Mouse (Mus musculus) c-Kit-positive CD71-positive TER-119-positive erythroid progenitor cells, embryonic 14.5 days (primary cell): ENCODE results near the gene Pde4d.

ENCODE experiments used
- DNase-seq: peaks from one replicate; pipeline ENCODE4 v3.0.0-alpha.2; 2013; ENCODE audit warnings: low spot score

Gene Pde4d

DNA sequence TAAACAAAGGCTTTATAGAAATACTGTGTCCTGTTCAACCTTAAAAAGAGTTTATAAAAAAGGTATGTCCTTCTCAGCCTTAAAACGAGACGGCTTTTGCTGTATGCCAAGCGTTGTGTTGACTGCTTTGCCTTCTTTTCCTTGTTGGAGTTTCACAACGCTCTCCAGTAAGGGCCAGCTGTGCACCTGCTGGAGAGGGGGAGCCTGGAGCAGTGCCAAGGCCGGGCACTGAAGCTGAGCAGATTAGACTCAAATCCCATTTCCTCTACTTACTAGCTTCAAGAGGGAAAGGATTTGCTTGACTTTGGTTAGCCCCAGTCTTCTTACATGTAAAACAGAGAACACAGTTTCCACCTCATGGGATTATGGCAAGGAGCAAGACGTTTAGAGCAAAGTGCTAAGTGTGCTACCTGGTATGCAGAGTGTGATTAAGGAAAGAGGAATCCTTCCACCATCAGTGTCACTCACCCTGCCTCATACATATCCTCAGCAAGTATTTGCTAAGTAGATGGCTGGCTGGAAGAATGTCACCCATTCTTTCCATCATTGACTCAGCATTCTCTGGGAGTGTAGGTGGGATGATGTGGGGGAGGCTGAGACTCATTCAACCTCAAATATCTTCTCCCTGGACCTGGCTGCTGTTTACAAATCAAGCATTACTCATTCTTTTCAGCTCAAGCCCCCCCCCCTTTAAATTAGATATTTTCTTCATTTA is 149.6 kb downstream of the Pde4d start:
- DNase-seq: no peak

DNA sequence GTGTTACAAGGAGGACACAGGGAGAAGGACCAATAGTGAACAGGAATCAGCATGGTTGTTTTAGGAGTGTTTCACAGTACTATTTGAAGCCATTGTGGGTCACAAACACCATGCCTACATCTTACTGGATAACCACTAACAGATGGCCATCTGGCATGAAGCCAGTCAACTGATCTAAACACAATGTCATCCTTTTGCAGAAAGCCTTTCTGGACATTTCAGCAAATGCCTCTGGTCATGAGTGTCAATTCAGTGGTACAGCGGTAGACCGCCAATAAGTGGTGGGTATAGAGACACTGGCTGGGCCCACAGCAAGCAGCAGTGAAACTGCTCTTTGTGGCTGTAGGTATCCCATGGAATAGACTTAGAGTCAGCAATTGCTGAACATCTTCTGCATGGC is 151.3 kb downstream of the Pde4d start:
- DNase-seq: no peak

DNA sequence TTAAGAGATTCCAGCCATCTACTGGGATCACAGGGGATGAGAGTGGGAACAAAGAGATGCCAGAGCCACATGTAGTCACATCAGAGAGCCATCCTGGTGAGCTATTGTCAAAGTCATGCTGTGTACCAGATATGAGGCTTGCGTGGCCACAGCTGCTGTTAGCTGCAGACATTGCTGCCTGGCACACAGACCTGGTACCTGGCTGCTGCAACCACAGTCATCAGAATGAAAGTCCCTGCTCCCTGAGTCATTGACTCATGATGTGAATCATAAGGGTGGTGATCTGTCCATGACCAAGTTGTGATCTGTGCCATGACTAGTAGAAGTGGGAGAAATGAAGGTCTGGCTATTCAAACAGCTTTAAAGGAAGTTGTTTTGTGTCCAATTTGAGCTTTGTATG is 153.8 kb downstream of the Pde4d start:
- DNase-seq: no peak

DNA sequence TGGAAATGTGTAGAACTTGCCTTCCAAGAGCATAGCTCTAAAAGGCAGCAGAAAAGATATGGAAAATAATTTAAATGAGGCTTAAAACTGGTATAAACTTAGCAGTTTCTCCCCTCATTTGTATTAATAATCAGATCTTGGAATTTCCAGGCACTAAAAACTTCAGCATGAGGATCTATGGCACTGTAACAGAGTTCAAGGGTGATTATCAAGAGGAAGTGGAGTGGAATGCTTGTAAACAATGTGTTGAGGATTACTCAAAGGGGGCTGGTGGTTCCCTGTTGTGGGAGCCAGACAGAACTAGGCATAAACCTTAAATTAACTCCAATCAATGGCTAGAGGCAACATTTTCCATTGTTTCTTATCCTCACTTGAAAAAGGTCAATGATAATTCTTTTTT is 154.5 kb downstream of the Pde4d start:
- DNase-seq: no peak

DNA sequence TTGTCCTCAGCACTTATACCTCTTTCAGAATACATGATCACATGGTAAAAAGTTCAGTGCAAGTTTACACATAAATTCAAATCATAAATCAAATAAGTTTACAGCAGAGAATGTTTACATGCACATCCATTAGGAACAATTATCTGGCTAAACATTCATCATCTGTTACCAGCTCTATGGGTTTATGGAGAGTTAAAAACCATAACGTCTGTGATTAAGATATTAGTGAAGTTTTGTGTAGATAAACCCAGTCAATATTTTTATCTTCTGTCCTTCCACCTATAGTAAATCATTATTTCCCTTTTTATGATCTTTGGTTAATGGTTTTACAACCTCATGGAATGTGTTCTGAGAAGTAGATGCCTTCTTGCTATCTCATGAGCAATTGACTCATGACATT is 168.5 kb downstream of the Pde4d start:
- DNase-seq: no peak

DNA sequence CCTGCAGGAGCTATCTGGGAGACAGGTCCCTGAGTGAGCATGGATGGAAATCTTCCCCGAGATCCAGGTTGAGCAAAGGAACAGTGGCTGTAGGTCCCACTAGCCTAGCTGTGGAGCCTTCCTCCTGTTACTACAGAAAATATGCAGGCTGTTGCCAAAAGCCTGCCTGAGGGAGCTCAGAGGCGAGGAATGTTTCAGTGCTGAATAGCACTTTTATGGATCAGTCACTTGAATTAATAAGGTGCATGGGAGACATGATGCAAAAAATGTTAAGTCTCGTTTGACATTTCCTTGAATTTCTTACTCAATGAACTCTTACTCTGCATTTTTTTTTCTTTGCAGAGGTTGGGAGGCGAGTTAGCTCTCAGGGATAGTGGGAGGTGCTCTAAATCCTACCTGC is 172.9 kb downstream of the Pde4d start:
- DNase-seq: no peak

DNA sequence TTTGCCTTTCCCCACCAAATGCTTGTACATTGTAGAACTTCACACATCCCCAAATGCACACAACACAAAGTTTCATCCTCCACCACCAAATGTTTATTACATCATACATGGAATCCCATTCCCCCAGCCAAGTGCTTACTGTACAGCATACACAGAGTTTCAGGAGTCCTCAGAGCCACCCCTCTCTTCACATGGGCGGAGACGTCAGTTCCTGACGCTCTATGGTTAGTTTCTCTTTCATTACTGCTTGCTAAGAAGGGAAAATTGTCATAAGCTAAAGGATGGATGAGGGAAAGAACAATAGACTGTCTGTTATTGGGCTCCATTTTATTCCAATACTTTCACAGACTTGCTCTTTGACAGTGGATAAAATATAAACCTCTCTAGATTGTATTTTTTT is 174.2 kb downstream of the Pde4d start:
- no peak for DNase-seq

DNA sequence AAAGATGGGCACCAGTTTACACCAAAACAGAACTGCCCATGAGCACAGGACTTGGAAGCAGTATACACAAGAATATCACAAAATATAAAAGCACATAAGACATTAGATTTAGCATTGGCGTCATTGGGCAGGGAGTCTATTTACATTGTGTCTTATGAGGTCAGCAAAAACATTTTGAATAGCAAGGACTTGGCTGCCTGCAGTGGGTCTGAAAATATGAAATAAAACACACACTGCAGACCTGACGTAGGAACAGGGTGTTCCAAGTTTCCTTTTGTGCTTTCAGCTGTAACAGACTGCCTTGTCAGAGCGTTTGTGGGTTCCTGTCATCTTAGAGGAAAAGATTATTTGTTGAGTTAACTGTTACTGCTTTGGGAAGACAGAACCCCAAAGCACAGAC is 176.4 kb downstream of the Pde4d start:
- no peak for DNase-seq

DNA sequence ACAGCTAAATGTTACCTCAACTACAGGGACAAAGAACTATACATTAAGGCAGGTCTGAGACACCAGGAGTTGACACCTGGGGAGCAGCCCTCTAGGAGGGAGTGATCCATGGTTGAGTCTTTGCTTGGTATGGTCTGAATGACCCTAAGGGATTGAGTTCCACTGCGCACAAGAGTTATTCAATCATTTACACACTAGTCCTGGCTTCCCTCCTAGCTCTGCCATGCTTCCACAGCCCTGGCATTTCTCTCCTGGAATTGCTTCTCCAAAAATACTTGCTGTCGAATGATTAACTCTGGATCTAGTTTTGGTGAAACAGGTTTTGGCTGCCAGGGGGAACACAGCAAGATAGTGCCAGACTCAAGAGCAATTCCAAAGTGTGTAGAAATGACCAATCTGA is 178.8 kb downstream of the Pde4d start:
- DNase-seq: no peak

DNA sequence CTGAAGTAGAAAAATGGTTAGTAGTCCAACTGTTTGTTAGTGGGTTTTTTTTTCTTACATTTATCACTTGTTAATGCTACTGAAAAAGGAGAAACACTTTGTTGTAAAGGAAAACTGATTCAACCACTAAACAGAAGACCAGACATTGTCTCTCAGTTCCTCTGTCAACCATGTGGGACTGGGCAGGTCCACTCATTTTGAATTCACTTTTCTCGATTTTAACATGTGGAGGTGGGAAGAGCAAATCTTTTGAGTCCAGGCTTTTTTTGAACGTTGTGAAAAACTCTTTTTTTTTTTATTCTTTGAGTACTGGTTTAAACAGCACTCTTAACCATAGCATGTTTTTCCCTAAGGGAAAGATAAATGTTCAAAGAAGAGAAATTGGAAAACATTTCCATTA is 180.8 kb downstream of the Pde4d start:
- DNase-seq: no peak

DNA sequence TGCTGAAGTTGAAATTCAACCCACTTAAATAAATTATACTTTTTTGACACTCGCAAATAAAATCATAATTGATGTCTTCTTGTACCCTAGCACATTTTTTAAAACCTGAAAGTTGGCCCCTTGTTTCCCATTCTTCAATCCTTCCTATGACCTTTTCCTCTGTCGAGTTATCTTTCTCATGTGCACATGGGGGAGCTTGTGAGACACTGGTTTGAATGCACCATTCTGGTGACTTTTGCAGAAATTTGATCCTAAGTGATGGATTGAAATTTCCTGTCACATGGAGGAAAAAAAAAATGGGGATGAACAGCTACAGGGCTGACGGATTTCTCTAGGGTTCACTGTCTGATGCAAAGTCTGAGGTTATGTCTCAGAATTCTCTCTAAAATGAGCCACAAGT is 181.5 kb downstream of the Pde4d start:
- DNase-seq: no peak

DNA sequence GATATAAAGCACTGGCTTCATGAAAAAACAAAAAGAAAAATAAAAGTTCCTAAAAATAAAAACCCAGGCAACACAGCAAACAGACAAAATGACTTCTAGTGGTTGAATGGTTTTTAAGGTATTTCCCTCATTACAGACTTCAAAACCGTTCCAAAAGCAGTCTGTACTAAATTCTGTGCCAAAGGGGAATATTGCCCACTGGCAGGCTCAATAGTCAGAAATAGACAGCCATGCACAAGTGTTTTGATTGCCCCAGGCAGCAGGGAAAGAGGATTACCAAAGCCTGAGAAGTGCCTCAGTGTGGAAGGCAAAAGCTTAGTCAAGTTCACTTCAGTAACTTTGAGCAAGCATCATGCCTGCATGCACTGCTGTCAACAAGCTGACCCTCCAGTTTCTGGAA is 186.8 kb downstream of the Pde4d start:
- no peak for DNase-seq

DNA sequence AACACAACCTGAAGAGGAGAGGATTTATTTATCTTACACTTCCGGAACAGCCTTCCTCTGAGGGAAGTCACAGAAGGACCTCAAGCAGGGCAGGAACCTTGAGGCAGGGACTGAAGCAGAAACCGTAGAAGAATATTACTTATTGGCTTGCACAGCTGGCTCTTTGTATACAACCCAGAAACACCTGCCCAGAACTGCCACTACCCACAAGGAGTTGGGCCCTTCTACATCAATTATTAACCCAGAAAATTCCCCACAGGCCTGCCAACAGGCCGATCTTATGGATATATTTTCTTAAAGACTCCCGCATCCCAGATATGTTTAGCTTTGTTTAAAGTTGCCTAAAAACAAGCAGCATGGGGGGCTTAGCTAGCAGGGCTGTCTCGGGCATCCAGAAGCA is 192.5 kb downstream of the Pde4d start:
- no peak for DNase-seq

DNA sequence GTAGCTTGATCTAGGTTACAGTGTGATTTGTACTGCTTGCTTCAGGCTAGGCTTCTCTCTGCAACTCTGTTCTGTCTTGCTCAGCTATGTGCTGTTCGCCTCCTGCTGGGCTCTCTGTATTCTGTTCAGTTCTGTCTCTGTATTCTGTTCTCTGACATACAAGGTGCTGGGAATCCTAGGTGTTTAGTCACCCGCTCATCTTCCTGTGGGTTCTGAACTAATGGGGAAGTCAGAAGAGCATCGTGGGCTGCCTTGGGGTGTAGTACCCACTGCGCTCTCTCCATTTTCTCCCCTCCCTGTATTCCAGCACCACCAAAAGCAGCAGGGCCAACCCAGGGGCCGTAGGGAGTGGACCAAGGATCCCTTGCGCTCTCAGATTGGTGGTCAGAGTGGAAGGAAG is 197.1 kb downstream of the Pde4d start:
- no peak for DNase-seq

DNA sequence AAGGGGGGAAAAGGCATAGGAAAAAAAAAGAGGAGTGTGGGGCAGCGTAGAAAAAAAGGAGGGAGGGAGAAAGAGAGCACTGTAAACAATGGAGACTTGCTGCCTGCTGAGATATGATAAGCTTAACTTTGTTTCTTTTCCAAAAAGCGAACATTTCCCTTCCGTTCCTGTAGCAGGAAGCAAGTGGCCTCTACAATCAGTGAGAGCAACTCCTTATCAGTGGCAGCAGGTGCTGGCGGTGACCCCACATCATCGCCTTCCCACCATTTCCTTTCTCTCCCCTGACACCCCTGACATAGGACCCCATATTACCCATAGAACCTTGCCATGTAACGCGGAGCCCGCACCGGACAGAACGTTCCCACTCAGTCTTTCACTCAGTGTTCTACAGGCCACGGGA is 197.5 kb downstream of the Pde4d start:
- no peak for DNase-seq

DNA sequence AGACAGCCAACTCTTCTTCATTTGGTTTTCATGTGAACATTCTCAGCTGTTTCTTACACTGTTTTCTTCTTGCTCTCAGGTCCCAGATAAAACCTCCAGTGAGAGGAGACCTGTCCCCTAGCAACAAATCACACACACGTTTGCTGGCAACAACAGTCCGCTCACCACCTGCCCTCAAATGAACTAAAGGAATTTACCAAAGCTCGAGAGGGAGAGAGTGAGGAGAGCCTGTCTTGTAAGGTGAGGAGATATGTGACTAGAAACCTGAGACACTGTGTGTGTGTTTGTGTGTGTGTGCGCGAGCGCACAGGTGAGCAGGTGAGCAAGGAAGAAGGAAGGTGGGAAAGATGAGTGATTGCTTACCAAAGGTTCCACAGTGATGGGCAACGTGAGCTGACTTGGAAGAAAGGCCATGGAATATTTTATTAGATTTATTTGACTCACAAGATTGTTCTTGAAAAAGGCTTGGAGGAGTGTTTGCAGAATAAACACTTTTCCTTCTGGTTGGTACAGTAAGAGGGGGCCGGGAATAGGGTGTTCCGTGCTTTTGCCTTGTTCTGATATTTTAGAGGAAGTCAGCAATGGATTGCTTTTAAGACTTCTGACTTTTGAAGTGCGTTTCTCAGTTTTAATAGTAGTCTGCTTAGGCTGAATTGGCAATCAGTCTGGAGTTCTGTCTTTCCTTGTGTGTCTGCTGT is 204.4 kb downstream of the Pde4d start:
- no peak for DNase-seq

DNA sequence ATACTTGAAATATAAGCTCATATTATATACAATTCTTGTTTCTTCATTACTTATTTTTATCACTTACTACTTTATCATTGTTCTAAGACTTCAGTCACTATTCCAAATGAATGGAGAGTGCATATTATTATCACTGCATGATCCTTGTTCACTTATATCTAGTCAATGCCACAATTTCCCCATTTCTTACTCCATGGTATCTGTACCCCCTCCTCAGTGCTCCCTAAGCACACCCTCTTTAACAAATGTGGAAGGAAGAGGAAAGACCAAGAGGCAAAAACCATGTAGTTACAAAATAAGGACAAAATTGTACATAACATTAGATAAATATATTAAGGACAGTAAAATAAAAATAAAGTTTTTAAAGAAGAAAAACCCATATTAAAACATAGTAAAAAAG is 216.8 kb downstream of the Pde4d start:
- no peak for DNase-seq

DNA sequence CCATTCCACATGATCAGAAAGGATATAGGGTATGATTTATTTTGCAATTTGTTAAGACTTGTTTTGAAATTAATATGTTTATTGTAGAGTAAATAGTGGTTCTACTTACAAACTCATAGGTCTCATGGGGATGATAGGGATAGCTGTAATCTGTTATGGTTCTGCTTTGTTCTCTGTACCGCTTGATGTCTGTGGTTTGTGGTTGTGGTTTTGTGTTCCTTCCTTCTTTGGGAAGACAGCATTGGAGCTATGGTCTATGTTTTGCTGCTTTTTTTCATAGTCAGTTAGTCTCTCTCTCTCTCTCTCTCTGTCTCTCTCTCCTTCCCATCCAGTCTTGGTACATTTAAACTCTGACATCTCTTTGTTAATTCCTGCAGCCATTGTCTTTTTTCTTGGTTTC is 217.3 kb downstream of the Pde4d start:
- no peak for DNase-seq

DNA sequence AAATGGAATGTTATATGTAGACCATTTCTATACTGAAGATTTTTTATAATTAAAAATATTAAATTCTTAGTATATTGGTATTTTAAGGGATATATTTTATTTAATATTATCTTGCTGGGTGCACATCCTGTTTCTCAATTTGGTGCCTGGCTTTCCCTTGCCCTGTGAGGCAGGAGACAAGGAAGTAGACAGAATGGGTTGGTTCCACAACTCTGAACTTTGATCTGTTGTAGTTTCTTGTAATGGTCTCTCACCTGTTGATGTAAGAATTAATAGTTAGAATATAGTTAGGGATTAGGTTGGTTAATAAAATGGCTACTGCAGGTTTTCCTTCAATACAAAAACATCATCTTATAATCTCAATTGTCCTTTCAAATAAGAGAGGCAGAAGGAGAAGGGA is 227.3 kb downstream of the Pde4d start:
- no peak for DNase-seq

DNA sequence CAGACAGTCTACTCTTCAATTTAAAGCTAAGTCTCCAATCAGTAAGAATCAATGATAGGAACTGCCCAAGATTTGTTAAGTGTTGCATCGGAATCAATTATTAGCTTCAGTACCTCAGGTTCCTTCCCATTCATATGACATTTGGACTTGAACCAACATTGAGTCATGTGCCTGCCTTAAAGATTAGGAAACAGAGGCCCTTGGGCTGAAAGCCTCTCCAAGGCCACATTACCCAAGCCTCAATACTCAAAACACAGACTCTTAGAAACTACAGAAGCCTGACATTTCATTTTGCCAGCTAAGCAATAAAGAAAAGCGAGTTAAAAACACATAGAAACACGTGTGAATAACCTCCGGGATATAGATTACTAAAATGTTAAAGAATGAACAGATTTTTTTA is 233.3 kb downstream of the Pde4d start:
- no peak for DNase-seq

DNA sequence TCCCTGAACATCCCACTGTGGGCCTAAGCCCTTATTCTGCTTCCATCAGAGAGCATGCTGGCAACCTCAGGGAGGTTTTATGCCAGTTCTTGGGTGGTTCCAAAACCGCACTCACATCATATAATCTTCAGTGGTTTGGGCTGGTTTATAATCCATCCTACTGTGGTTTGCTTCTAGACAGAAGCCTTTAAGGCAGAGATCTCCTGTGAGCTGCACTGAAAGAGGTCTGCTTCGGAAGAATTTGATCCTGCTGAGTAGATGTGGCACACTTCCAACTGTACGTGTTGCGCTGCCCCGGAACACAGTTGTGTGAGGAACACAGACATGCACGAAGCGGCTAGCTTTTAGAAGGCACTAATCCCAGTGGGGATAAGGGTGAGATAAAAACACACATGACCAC is 236.1 kb downstream of the Pde4d start:
- no peak for DNase-seq

DNA sequence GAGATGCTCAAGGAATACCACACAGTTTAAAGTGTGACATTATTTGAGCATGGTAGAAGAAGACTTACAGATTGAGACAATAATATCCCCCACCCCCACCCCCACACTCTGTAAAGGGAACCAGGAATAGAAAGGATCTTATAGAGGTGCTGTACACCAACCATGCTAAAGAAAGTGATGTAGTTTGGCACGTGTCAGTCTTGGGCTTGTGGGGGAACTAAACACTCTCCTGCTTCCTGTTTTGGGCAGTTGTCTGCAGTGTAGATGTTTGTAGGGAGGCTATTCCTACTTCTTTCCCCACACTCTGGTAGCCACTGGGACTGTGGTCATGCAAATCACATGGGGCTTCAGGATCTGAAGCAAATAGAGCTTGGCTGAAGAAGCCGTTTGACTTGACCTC is 236.5 kb downstream of the Pde4d start:
- no peak for DNase-seq

DNA sequence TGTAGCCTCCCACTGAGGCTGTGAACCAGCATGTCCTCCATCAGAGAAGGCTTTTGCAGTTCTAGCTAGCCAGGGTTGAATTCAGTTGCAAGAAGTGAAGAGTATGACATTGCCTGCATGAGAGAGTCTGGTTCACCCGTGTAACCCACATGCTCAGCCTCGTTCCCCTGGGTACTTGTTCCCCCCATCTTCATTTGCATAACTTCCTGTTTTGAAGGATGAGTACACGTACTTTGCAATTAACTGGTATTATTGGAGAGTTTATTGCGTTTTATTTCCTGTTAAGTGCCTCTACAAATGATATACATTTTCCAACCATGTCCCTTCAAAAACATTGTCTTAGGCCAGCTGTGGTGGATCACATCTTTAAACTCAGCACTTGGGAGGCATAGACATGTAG is 237.1 kb downstream of the Pde4d start:
- DNase-seq: no peak

DNA sequence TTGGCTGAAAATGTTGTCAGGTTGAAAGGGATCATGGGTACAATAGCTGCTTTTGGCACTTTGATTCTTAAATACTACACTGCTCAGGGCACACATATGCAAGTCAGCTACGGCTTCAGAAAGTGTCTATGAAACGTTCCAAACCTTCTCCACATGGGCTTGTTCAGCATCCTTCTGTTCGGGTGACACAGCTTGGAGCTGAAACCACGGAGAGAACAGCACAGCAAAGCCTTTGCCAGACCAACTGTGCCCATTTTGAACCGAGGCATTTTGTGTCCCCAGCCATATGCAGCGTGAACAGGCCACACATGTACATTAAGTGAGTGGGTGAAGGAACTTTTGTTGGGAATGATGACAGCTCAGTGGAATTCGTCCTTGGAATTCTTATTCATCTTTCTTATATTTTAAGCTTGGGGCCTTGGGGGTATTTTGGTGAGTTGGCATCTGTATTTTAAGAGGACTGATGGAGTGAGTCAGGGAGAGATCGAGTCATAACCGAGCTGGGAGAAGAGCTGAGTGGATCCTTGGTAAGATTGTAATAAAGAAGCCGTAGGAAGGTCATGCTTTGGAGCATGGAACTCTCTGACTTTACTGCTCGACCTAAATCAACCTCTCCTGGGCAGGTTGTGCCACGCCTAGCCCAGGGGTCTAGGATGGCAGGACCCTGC is 243.3 kb downstream of the Pde4d start:
- DNase-seq: no peak
